Mouse (Mus musculus): ENCODE results near the gene Fam122a. TPM values are rescaled to one million over a fixed set of nuclear protein-coding genes. Genes with fewer than 3 reads are reported as not detected.

Fam122a gene
- total RNA-seq, 2 experiments from 2014 or later = 26.3 to 27.6 TPM

DNA sequence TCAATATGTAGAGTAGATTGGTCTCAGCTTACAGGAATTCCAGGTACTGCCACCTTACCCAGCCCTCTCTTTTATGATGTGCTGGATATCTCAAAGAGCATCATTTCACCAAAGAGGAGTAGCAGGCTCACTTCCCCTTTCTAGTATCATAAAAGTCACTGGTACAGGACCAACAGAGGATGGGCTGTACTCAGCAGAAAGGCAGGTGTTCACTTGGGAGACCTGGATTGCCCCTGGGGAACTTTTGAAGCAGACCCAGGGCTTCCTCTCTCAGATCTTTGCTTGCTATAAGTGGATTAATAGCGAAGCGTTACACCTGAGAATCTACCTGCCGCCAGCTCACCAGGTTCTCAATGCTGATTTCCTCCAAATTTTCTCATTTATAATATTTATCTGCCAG lies 49.1 kb downstream of the Fam122a start:
- no peak for DNase-seq

DNA sequence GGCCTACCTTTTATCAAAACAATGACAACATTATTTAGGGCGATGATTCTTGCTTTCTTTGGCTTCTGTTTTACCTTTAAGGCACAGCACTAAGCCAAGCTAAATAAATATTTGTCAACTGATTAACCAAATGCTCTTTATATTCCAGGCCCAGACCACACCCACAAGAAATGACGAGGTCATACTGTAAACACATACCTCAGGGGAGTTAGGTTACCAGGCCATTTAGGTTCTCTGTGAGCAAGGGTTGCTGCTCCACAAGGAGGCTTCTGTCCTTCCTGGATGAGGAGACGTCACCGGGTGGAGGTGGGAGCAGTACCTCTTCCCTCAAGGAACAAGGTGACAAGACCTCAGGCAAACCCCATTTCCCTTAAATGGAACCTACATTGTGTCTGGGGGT lies 49.9 kb downstream of the Fam122a start:
- DNase-seq = no peak

DNA sequence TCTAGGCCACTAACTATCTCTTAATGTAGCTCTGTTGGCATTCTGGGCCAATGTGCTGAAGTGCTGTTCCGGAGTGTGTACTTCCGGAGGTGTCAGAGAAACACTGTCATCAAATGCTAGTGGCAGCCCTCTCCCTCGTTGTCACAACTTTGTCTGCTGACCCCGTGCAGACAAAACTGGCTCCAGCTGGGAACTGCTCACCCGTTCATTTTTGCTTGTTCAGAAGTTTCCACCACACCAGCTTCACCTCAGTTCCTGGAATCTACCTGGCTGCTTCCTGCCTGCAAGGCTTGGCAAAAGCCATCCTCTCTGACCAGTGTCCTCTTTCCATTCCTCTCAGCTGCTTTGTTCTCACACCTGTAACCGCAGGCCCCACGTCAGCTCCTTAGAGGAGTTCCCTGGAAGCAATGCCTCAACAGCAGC lies 50.4 kb downstream of the Fam122a start:
- peak; percentile 52 to 60 for DNase-seq

Other genes starting within 250 kb of the Fam122a start
- 10 to 100 TPM; 26.1 to 30.0 TPM for gene Fxn, start 196.8 kb downstream of the Fam122a start, total RNA-seq (2021)
- gene Pip5k1b, start 78.5 kb upstream of the Fam122a start, total RNA-seq (2021) = 10 to 100 TPM; 20.3 to 21.3 TPM
- gene Tmem252, start 196.7 kb upstream of the Fam122a start, total RNA-seq (2021) = under 1 TPM; 0.12 to 0.28 TPM

All from heart, adult 18-20 months (tissue).